Mouse (Mus musculus) regulatory T cell (primary cell): ENCODE data around the gene Hlf.

ENCODE experiments used
- in situ Hi-C: fragments of 300-600 bp; cut with MboI, MseI; formaldehyde crosslinking; loops from one replicate; pipeline ENCODE4 v1.15.1; 2025; ENCODE audit warnings: high pct_unique_total_duplicates

Hlf gene

GRCm38 (mm10) chr11:90370789-90371291 is 19.9 kb downstream of the Hlf start:
- in situ Hi-C loops, result no loop called here

GRCm38 (mm10) chr11:90370367-90370766 is 20.3 kb downstream of the Hlf start:
- in situ Hi-C loops, result no loop called here

- in situ Hi-C loops, result no loop called here
Measured at GRCm38 (mm10) chr11:90369605-90370004, 21.1 kb downstream of the Hlf start.

GRCm38 (mm10) chr11:90369115-90369514 is 21.6 kb downstream of the Hlf start:
- in situ Hi-C loops, result no loop called here

- in situ Hi-C loops, result no loop called here
Measured at GRCm38 (mm10) chr11:90367894-90368860, 22.5 kb downstream of the Hlf start.

GRCm38 (mm10) chr11:90364865-90365264 is 25.8 kb downstream of the Hlf start:
- in situ Hi-C loops, result no loop called here

GRCm38 (mm10) chr11:90363821-90364497 is 26.7 kb downstream of the Hlf start:
- in situ Hi-C loops, result no loop called here

GRCm38 (mm10) chr11:90363406-90363805 is 27.3 kb downstream of the Hlf start:
- in situ Hi-C loops, result no loop called here

GRCm38 (mm10) chr11:90360536-90360935 is 30.2 kb downstream of the Hlf start:
- in situ Hi-C loops, result no loop called here

GRCm38 (mm10) chr11:90358063-90358462 is 32.6 kb downstream of the Hlf start:
- in situ Hi-C loops, result no loop called here

GRCm38 (mm10) chr11:90357371-90357770 is 33.3 kb downstream of the Hlf start:
- in situ Hi-C loops, result no loop called here

GRCm38 (mm10) chr11:90356495-90357304 is 34.0 kb downstream of the Hlf start:
- in situ Hi-C loops, result no loop called here

- in situ Hi-C loops, result no loop called here
Measured at GRCm38 (mm10) chr11:90356036-90356435, 34.7 kb downstream of the Hlf start.

- in situ Hi-C loops, result no loop called here
Measured at GRCm38 (mm10) chr11:90355270-90355681, 35.4 kb downstream of the Hlf start.

- in situ Hi-C loops, result no loop called here
Measured at GRCm38 (mm10) chr11:90352696-90353095, 38.0 kb downstream of the Hlf start.

- in situ Hi-C loops, result no loop called here
Measured at GRCm38 (mm10) chr11:90350153-90350512, 40.6 kb downstream of the Hlf start.

GRCm38 (mm10) chr11:90349486-90350152 is 41.1 kb downstream of the Hlf start:
- in situ Hi-C loops, result loop anchor here (10.0 kb wide), 2 partner anchors 265 to 365 kb away; no protein-coding TSS in a partner anchor

GRCm38 (mm10) chr11:90347667-90348459 is 42.8 kb downstream of the Hlf start:
- in situ Hi-C loops, result loop anchor here (10.0 kb wide), 2 partner anchors 267 to 363 kb away; no protein-coding TSS in a partner anchor

- in situ Hi-C loops, result loop anchor here (10.0 kb wide), 2 partner anchors 269 to 361 kb away; no protein-coding TSS in a partner anchor
Measured at GRCm38 (mm10) chr11:90345746-90346145, 44.9 kb downstream of the Hlf start.

GRCm38 (mm10) chr11:90342858-90343257 is 47.8 kb downstream of the Hlf start:
- in situ Hi-C loops, result loop anchor here (10.0 kb wide), 2 partner anchors 272 to 358 kb away; no protein-coding TSS in a partner anchor
